Mouse (Mus musculus) kidney, adult 2 months (tissue): Measurements from ENCODE around the gene Il1rl2.

ENCODE experiments used
- CTCF ChIP-seq: fragments of 200-500 bp; conservative IDR thresholded peaks from 2 replicates; pipeline ENCODE4 v1.5.1; 2011; ENCODE audit warnings: low read depth, mild to moderate bottlenecking, control low read depth, low read length, moderate library complexity, mixed read lengths; ENCODE audit not compliant: insufficient read depth, insufficient read length
- POLR2A ChIP-seq: fragments of 200-500 bp; IDR thresholded peaks from one replicate; pipeline ENCODE4 v1.6.1; 2011; ENCODE audit warnings: low read depth, low read length, control low read depth

DNA sequence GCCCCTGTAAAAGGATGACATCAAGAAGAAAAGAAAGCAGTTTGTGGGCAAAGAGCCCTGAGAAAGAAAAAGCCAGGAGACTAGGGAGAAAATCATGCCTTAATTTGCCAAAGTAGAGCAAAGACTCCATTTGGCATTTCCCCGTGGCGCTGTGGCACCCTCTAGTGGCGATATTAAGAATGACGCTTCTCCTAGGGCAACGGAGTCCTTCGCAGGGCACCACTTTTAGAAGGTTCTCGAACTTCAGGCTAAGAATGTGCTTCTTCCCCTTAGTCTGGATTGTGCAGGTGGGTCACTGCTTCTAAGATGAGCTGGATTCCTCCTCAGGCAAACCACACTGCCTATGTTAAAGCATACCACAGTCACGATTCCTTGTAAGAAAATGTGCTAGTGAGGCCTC lies 54.4 kb downstream of the Il1rl2 start:
- TF ChIP-seq POLR2A: no peak
- TF ChIP-seq CTCF: peak; percentile 96
